Mouse (Mus musculus) embryonic fibroblast, embryonic 13.5 days (primary cell): ENCODE data around the gene Pcsk2.

Experiments
- CTCF ChIP-seq: IDR thresholded peaks from 2 replicates; pipeline ENCODE4 v1.5.1; 2011; ENCODE audit warnings: mild to moderate bottlenecking, control low read depth, low read length, moderate library complexity, borderline replicate concordance; ENCODE audit not compliant: insufficient read depth
- POLR2A ChIP-seq: IDR thresholded peaks from 2 replicates; pipeline ENCODE4 v1.6.1; 2011; ENCODE audit warnings: low read depth, mild to moderate bottlenecking, control low read depth, low read length, moderate library complexity

DNA sequence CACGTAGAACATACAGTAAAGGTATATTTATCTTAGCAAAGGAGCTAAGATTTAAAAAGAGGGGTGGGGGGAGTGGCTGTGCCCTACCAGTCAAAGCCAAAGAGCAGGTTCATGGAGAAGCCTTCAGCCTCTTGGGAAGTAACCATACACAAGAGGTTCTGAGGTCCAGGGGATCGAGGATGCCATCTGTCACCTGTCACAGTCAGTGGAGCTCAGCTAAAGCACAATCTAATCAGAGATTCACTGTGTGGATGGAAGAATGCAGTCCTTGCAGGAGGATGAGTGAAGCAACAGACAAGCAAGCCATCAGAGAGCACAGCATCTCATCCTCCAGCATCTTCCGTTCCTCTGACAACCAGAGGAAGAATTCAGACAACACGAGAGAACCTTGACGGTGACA is 244.0 kb downstream of the Pcsk2 start:
- TF ChIP-seq CTCF: no peak
- TF ChIP-seq POLR2A: no peak
